Mouse (Mus musculus) kidney, embryonic 16.5 days (tissue): Measurements from ENCODE around the gene Tbx10. TPM values are rescaled to one million over a fixed set of nuclear protein-coding genes. Genes with fewer than 3 reads are reported as not detected.
A peak's percentile ranks its signal among the peaks of the same experiment; 100 is the strongest.

ENCODE experiments used
- ATAC-seq: fragments of 200-750 bp; cut with Nextera tagmentation; 2 replicates; pipeline ENCODE4 v1.8.0; 2017; ENCODE audit warnings: moderate TSS enrichment; ENCODE audit not compliant: low FRiP score, low TSS enrichment
- H3K27ac ChIP-seq: fragments of 300-500 bp; sonication (generic); 2 replicates; pipeline ENCODE4 v1.5.1; 2014; ENCODE audit warnings: low read length
- H3K27me3 ChIP-seq: fragments of 300-500 bp; sonication (generic); 2 replicates; pipeline ENCODE4 v1.6.1; 2014; ENCODE audit warnings: low read length, control low read depth, mixed read lengths; ENCODE audit not compliant: insufficient read depth
- H3K36me3 ChIP-seq: fragments of 300-500 bp; sonication (generic); 2 replicates; pipeline ENCODE4 v1.6.1; 2014; ENCODE audit warnings: low read length, control low read depth, mixed read lengths; ENCODE audit not compliant: insufficient read depth
- H3K4me1 ChIP-seq: fragments of 300-500 bp; sonication (generic); 2 replicates; pipeline ENCODE4 v1.6.1; 2014; ENCODE audit warnings: low read length, control low read depth, mixed read lengths; ENCODE audit not compliant: insufficient read depth
- H3K4me2 ChIP-seq: fragments of 300-500 bp; sonication (generic); replicated peaks from 2 replicates; pipeline ENCODE4 v1.6.1; 2014; ENCODE audit warnings: low read depth, low read length
- H3K4me3 ChIP-seq: fragments of 300-500 bp; sonication (generic); 2 replicates; pipeline ENCODE4 v1.5.1; 2014; ENCODE audit warnings: mild to moderate bottlenecking, low read length
- H3K9ac ChIP-seq: fragments of 300-500 bp; sonication (generic); replicated peaks from 2 replicates; pipeline ENCODE4 v1.6.1; 2014; ENCODE audit warnings: low read length
- H3K9me3 ChIP-seq: fragments of 300-500 bp; sonication (generic); 2 replicates; pipeline ENCODE4 v1.6.1; 2016; ENCODE audit warnings: low read length, control low read depth
- WGBS: fragments of 180-500 bp; shearing (Covaris S2); extraction: QIAGEN DNeasy Blood & Tissue Kit; methylation state at CpG from one replicate; pipeline ENCODE4 v1.1.7; 2014; 5-methylcytosine and 5-hydroxymethylcytosine counted together
- polyA plus RNA-seq: library from polyadenylated mRNA; unstranded; fragments of >200 nt; fragmentation: Nextera tagmentation; extraction: Ambion mirVana; gene quantifications from 2 replicates; pipeline ENCODE4 v1.2.1, GENCODE M21; 2015

The Tbx10 gene
- polyA plus RNA-seq, 1 experiment from 2014 or later: 1.5 TPM

DNA sequence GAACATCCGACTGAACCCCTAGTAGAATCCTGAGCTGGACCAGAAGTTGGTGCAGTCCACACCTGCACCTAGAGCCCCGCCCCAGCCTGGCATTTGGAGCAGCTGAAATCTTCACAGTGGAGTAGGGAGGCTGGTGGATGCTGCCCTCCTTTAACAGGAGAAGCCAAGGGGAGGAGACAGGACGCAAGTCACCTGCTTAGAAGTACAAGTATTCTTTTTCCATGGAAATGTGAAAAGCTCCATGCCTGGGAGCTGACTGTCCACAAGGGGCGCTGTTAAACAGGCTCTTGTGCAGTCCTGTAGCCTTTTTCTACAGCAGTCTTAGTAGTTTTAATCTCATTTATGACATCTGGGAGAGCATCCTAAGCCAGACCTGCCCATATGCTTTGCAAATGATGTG, 3.8 kb upstream of the Tbx10 start:
- 94% methylated on average over 4 of the region's 4 CpGs for WGBS
- H3K4me1 ChIP-seq: peaks cover 38% of the 10 kb centered on the region
- H3K9me3 ChIP-seq: no peaks in the 10 kb centered on the region
- H3K27me3 ChIP-seq: no peaks in the 10 kb centered on the region
- no peak overlapping the region for H3K4me3 ChIP-seq
- no peak for ATAC-seq
- 0 out of 2 replicates have a peak, but pooled peaks cover 3% of the 10 kb centered on the region for H3K36me3 ChIP-seq
- H3K4me2 ChIP-seq: no peak overlapping the region
- H3K27ac ChIP-seq: no peak overlapping the region
- no peak overlapping the region for H3K9ac ChIP-seq

DNA sequence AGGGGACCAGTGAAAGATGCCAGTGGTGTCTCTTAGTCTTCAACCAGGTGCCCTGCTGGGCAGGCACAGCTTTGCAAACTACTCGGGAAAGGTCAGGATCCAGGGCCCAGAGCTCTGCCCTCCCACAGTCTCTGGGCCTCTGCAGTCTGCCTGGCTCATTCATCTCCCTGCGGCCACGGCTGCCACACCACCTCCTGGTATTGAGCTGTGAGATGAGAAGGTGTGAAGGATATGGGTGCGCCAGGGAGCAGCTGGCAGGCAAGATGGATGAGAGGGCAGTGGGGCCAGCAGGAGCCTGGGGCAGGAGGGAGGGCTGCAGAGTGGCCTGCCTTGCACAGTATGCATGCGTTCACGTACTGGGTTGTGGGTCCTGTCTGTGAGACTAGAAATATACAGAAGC, 1.7 kb upstream of the Tbx10 start:
- ATAC-seq: no peak
- H3K27me3 ChIP-seq: no peaks in the 10 kb centered on the region

DNA sequence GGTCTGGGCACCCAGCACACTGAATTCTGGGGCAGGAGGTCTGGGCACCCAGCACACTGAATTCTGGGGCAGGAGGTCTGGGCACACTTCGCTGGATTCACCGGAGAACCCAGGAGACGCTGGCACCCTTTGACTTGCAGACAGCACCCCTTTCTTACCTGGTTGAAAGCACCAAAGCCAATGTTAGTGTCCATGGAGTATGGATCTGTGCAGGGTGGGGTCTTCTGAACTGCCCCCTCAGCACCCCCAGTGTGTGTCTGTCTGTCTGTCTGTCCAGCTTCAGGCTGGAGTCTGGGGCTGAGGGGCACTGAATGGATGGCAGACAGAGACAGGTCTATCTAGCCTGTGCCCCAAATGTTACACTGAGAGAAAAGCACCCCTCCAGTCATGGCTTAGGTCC, 990 bp upstream of the Tbx10 start:
- Histone ChIP-seq H3K27me3 (no peaks in the 10 kb centered on the region), H3K4me2 (no peak overlapping the region), H3K9me3 (no peaks in the 10 kb centered on the region), H3K36me3 (0 out of 2 replicates have a peak, but pooled peaks cover 3% of the 10 kb centered on the region), H3K27ac (no peak overlapping the region), H3K4me3 (no peak overlapping the region), H3K9ac (no peak overlapping the region), H3K4me1 (peaks cover 26% of the 10 kb centered on the region)
- no peak for ATAC-seq
- WGBS: 96% methylated on average over 3 of the region's 3 CpGs

More for the DNA sequence above, 1.7 kb upstream of the Tbx10 start:
- Histone ChIP-seq H3K36me3 (0 out of 2 replicates have a peak, but pooled peaks cover 3% of the 10 kb centered on the region), H3K4me1 (peaks cover 26% of the 10 kb centered on the region), H3K9ac (no peak overlapping the region), H3K9me3 (no peaks in the 10 kb centered on the region), H3K27ac (no peak overlapping the region), H3K4me2 (no peak overlapping the region), H3K4me3 (no peak overlapping the region)
- 21% methylated on average over 6 of the region's 6 CpGs for WGBS

DNA sequence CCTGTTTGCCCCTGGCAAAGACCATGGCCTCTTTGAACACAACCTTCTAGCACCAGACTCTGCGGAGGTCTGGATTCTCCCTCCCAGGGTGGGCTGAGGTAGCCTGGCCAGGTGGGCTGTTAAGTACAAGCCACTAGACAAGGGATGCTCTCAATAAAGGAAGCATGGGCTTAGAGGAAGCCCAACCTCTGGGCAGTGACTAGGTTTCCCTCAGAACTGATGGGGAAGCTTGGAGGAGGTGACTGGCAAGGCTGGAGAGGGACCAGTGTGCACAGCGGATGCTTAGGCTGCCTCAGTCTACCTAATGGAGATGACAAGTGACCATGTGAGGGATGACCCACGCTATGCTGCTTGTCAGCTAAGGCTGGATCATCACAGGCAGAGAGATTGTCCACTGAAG, 586 bp upstream of the Tbx10 start:
- H3K27ac ChIP-seq: no peak overlapping the region
- no peaks in the 10 kb centered on the region for H3K9me3 ChIP-seq
- 0 out of 2 replicates have a peak, but pooled peaks cover 3% of the 10 kb centered on the region for H3K36me3 ChIP-seq
- H3K9ac ChIP-seq: no peak overlapping the region
- no peaks in the 10 kb centered on the region for H3K27me3 ChIP-seq
- no peak overlapping the region for H3K4me2 ChIP-seq
- no peak for ATAC-seq
- WGBS: 84% methylated on average over 3 of the region's 3 CpGs
- no peak overlapping the region for H3K4me3 ChIP-seq
- H3K4me1 ChIP-seq: peaks cover 25% of the 10 kb centered on the region

DNA sequence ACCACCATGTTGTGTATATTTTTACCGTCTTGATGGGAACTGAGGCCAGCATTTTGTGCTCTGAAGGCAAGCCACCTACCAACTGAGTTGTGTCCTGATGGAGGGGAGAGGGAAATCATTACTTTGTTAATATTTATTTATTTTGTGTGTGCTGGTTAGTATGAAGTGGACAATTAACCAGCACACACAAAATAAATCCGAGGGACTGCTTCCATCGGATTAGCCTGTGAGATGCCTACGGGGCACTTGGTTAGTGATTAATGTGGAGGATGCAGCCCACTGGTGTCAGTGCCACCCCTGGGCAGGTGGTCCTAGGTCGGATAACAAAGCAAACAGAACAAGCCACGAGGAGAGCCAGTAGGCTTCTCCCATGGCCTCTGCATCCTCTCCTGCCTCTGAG, 2.4 kb downstream of the Tbx10 start:
- Histone ChIP-seq H3K27ac (peak overlapping the region; percentile 35), H3K4me2 (no peak overlapping the region), H3K4me3 (no peak overlapping the region), H3K9me3 (no peaks in the 10 kb centered on the region), H3K36me3 (no peaks in the 10 kb centered on the region), H3K4me1 (peaks cover 32% of the 10 kb centered on the region), H3K9ac (no peak overlapping the region), H3K27me3 (no peaks in the 10 kb centered on the region)
- 22% methylated on average over 6 of the region's 6 CpGs for WGBS
- ATAC-seq: no peak

DNA sequence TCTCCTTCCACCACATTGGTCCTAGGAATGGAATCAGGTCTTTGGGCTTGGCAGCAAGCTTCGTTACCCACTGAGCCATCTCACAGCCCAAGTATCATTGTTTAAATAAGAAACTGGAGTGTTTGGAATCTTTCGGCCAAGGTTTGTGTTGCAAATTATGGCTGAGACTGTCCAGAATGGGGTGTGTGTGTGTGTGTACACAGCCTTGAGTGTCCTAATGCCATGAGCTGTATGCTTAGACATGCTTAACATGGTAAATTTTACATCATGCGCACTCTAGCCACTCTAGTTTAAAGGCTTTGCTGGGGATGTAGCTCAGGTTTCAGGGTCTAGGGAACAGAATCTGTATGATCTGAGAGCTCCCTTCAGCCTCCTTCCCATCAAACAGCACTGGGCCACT, 3.0 kb downstream of the Tbx10 start:
- H3K27me3 ChIP-seq: no peaks in the 10 kb centered on the region
- no peak overlapping the region for H3K9ac ChIP-seq
- ATAC-seq: no peak
- H3K4me3 ChIP-seq: no peak overlapping the region
- H3K9me3 ChIP-seq: no peaks in the 10 kb centered on the region
- no peaks in the 10 kb centered on the region for H3K36me3 ChIP-seq
- peaks cover 32% of the 10 kb centered on the region for H3K4me1 ChIP-seq
- 64% methylated on average over 3 of the region's 3 CpGs for WGBS
- H3K4me2 ChIP-seq: no peak overlapping the region
- H3K27ac ChIP-seq: peak overlapping the region; percentile 25; the same call in 1 of the 2 replicates

DNA sequence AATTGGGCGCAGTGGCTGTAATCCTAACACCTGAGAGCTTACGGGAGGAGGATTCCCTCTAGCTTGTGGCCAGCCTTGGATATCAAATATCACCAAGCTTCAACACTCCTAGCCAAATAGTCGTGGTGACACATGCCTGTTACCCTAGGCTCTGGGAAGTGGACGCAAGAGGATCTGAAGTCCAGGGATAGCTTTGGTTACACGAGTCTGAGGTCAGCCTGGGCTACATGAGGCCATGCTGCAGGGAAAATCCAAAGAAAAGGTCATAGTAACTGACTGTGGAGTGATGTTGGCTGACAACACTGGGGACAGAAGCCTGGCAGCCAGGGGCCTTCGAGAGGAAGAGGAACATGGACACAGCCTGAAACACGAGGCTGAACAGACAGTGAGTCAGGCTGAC, 3.6 kb downstream of the Tbx10 start:
- Histone ChIP-seq H3K9ac (no peak overlapping the region), H3K4me2 (no peak overlapping the region), H3K4me3 (no peak overlapping the region), H3K36me3 (no peaks in the 10 kb centered on the region), H3K4me1 (peaks cover 32% of the 10 kb centered on the region), H3K27ac (no peak overlapping the region), H3K9me3 (no peaks in the 10 kb centered on the region), H3K27me3 (no peaks in the 10 kb centered on the region)
- WGBS: 51% methylated on average over 7 of the region's 7 CpGs
- no peak for ATAC-seq

DNA sequence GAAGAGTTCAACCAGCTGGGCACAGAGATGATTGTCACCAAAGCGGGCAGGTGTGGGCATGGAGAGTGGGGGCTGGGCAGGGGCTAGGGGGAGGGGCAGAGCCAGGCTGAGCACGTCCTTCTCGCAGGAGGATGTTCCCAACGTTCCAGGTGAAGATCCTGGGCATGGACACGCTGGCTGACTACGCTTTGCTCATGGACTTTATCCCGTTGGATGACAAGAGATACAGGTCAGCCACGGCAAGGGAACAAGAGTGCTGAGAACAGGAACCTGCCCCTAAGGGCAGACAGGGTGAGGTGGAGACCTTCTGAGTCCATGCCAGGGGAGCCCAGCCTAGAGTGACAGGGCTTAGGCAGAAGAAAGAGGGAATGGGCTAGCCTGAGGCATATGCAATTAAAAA, 4.2 kb downstream of the Tbx10 start:
- 71% methylated on average over 8 of the region's 8 CpGs for WGBS
- H3K4me1 ChIP-seq: peaks cover 39% of the 10 kb centered on the region
- H3K4me3 ChIP-seq: no peak overlapping the region
- H3K36me3 ChIP-seq: no peaks in the 10 kb centered on the region
- no peak overlapping the region; the same call in 1 of the 2 replicates for H3K9ac ChIP-seq
- no peak for ATAC-seq
- H3K27ac ChIP-seq: no peak overlapping the region
- no peaks in the 10 kb centered on the region for H3K27me3 ChIP-seq
- no peak overlapping the region for H3K4me2 ChIP-seq
- H3K9me3 ChIP-seq: no peaks in the 10 kb centered on the region

DNA sequence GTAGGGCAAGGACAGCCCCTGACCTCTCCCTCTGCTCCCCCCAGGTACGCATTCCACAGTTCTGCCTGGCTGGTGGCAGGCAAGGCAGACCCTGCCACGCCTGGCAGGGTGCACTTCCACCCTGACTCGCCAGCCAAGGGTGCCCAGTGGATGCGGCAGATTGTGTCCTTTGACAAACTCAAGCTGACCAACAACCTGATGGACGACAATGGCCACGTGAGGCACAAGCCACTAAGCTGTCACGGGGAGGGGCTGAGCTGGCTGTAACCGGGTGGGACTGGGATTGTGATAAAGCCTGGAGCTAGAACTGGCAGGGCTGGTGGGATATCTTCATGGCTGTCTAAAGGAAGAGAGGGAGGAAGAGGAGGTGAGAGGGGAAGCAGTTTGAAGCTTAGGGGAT, 4.7 kb downstream of the Tbx10 start:
- Histone ChIP-seq H3K9ac (no peak overlapping the region; the same call in 1 of the 2 replicates), H3K9me3 (no peaks in the 10 kb centered on the region), H3K27ac (no peak overlapping the region), H3K4me3 (no peak overlapping the region), H3K27me3 (no peaks in the 10 kb centered on the region), H3K4me2 (no peak overlapping the region), H3K4me1 (peaks cover 43% of the 10 kb centered on the region), H3K36me3 (no peaks in the 10 kb centered on the region)
- 46% methylated on average over 8 of the region's 8 CpGs for WGBS
- no peak for ATAC-seq

DNA sequence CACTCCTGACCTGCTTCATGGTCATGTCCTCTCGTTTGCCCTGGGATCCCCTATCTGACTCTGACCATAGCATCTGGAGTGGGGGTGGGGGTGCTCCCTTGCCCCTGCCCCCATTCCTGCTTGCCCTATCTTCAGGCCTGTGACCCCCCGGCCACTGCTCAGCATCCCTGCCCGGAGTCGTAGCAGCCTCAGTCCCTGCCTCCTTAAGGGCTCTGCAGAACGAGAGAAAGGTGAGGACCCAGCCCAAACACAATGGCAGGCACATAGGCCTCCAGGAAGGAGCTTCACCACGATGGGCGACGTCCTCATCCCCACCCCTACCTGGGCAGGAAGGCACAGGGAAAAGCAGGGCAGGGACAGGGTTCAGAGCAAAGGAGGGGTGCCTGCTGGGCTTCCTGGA, 5.8 kb downstream of the Tbx10 start:
- Histone ChIP-seq H3K27me3 (no peaks in the 10 kb centered on the region), H3K27ac (no peak overlapping the region), H3K9me3 (no peaks in the 10 kb centered on the region), H3K4me3 (no peak overlapping the region), H3K36me3 (no peaks in the 10 kb centered on the region), H3K4me1 (peaks cover 43% of the 10 kb centered on the region), H3K9ac (no peak overlapping the region), H3K4me2 (no peak overlapping the region)
- 62% methylated on average over 8 of the region's 8 CpGs for WGBS
- ATAC-seq: no peak
